Mouse (Mus musculus) right cerebral cortex, adult 2 months (tissue): ENCODE measurements at regions not wholly inside any gene's neighbourhood (a gene's known extent, or its start where the extent isn't known, plus 50 kb on each side); places are given as distances from the start of the nearest gene placed in this dataset.
"Not testable (repeated sequence)": the region's sequence is repeated elsewhere in the genome, so short reads cannot be mapped to it uniquely, and the experiment has no call there.

Experiments
- DNase-seq, 2 experiments: peaks; one replicate each; pipeline ENCODE4 v3.0.0; 2021 to 2022; ENCODE audit warnings: low spot score in 2 of 2

DNA sequence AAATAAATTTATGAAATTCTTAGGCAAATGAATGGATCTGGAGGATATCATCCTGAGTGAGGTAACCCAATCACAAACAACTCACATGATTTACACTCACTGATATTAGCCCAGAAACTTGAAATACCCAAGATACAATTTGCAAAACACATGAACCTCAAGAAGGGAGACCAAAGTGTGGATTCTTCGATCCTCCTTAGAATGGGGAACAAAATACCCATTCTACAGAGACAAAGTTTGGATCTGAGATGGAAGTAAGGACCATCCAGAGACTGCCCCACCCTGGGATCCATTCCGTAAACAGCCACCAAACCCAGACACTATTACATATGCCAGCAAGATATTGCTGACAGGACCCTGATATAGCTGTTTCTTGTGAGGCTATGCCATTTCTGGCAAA, 971.2 kb downstream of the Agbl1 start:
- not testable (repeated sequence) for DNase-seq

DNA sequence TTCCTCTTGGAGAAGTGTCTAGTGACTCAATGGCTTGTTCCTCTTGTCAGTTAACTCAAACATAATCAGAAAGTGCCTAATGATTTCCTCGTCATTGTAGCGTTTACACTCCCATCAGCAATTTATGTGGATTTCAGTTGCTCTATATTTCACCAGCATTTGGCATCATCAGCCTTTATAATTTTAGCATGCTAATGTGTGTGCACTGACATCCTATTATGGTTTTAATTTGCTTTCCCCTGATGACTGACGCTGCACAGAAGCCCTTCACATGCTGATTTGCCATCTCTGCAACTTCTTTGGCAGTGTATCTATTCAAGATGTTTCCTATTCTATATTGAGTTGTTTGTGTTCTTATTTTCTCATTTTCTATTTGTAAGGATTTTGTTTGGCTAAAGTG, 975.9 kb downstream of the Agbl1 start:
- no peak for DNase-seq

GRCm38 (mm10) chr7:77249391-77249790, 1019.7 kb downstream of the Agbl1 start:
- DNase-seq = no peak

GRCm38 (mm10) chr7:77287657-77288056, 1058.0 kb downstream of the Agbl1 start:
- DNase-seq = no peak

DNA sequence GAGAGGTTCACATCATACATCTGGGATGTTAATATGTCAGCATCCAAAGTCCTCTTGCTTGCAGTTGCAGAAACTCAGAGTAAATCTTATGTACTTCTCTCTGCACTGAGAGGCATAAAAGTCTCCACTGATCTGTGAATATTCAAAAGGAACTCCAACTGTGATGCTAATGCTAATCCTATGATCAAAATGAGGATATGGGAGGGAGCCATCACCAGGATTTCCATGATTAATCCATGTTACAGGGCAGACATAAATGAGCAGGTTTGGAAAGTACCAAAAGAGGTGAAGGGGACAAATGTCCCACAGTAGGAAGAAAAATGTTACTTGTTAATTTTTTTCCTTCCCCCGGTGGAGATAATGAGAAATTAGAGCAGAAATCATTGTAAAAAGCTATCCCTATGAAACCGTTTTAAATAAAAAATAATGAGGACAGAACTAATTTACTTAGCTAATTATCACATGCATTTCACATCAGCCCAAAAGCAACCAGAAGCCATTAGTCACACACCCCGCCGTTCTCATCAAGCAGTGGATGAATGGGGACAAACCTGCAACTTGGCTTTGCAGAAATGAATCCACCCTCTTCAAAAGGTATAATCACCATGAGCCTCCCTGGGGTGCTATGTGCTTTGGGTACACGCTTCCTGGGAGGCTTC, 1065.4 kb downstream of the Agbl1 start:
- no peak for DNase-seq

- DNase-seq = no peak
Observed at GRCm38 (mm10) chr7:77303227-77303626, 1073.5 kb downstream of the Agbl1 start.

DNA sequence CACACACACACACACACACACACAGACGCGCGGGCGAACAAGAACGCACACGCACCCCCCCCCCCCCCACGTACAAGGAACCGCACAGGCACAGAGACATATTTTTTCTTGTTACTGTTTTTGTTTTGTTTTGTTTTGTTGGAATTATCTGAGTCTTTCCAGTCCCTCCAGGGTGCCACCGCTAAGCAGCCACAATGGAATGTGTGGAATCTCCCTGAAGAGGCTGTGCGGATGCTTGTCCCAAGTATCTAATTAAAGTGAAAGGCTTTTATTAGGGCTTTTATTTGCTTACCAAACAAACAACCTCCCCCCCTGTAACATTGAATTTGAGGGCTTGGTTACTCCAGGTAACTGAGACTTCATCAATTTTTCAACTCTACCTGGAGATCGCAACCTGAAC, 1074.2 kb downstream of the Agbl1 start:
- no peak for DNase-seq

- no peak for DNase-seq
Observed at GRCm38 (mm10) chr7:77305471-77305870, 1075.8 kb downstream of the Agbl1 start.

- no peak for DNase-seq
Observed at GRCm38 (mm10) chr7:77311661-77312060, 1082.0 kb downstream of the Agbl1 start.

GRCm38 (mm10) chr7:77325140-77325539, 1095.5 kb downstream of the Agbl1 start:
- no peak for DNase-seq

GRCm38 (mm10) chr7:77326836-77327235, 1097.1 kb downstream of the Agbl1 start:
- no peak for DNase-seq

GRCm38 (mm10) chr7:77327516-77327915, 1097.8 kb downstream of the Agbl1 start:
- DNase-seq = no peak

DNA sequence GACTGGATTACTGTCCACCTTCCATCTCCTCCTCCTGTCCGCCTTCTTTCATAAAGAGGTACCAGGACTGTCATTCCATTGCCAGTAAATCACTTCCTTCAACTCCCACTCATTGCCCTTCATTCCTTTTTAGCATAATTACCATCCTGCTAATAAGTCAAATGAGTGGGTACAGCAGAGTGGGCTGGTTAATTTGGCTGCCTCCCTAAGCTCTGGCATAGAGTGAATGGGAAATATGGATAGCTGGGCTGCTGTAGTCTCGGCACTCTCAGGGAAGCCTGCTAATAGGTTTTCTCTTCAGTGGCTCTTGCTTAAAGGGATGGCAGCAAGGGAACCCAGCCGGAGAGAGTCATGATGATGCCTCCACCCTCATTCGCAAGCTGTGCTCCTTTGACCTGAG, 1108.9 kb downstream of the Agbl1 start:
- DNase-seq = peak; percentile 2
